ENCODE assay signal across 13 mouse cellular contexts in genomic region chr4:120665144-120665700, GRCm38 (mm10). TPM values are rescaled to one million over a fixed set of nuclear protein-coding genes. Genes with fewer than 3 reads are reported as not detected.
DNase-seq lines count a peak whose midpoint lies in the region; ATAC-seq and TF ChIP-seq lines count a peak whose summit lies in the region.
"Had no signal": no experiment of that assay in that cellular context is flagged by ENCODE, and none has a peak within 500 bp of the region (broad histone marks: within the 10 kb centered on the region; RNA-seq: fewer than 3 reads in every experiment).

No protein-coding gene starts in this region.

- H3K27me3 ChIP-seq in neural tube, embryonic 15.5 days (replicated peaks), result peaks cover 41% of the 10 kb centered on the region
- peaks cover 13% of the 10 kb centered on the region; the same call in 1 of the 2 replicates for H3K27me3 ChIP-seq in midbrain, postnatal 0 days (ENCODE audit: insufficient read depth, low read length)

- H3K4me3 ChIP-seq in neural tube, embryonic 15.5 days (replicated peaks), result no peak overlapping the region
- no peak overlapping the region for H3K4me3 ChIP-seq in midbrain, postnatal 0 days (ENCODE audit: low read depth, low read length)
- H3K4me3 ChIP-seq: hindbrain, embryonic 13.5 days; left cerebral cortex, adult 2 months had no signal

- no peak overlapping the region for H3K27ac ChIP-seq in neural tube, embryonic 15.5 days (replicated peaks)
- no peak overlapping the region for H3K27ac ChIP-seq in midbrain, postnatal 0 days (ENCODE audit: low read depth, low read length)
- H3K27ac ChIP-seq: hindbrain, embryonic 13.5 days had no signal

- peak; percentile 35 for DNase-seq in cerebellum, adult 9-11 months
- no peak for DNase-seq in cerebellum, postnatal 25 days
- peak; percentile 32 for DNase-seq in neural tube, embryonic 10.5 days (ENCODE audit: extremely low spot score, low spot score)
- peak; percentile 35 for DNase-seq in embryo, embryonic 9.5 days (ENCODE audit: extremely low spot score)
- peak; percentile 82 for DNase-seq in yolk sac, embryonic 10.5 days (ENCODE audit: low spot score)
- no peak for DNase-seq in gastrocnemius, adult 18-20 months (ENCODE audit: low spot score)
- no peak for DNase-seq in midbrain, postnatal 0 days (ENCODE audit: low spot score)
- DNase-seq: kidney, adult 18-20 months; right cerebral cortex, postnatal 14 days had no signal

- H3K36me3 ChIP-seq in neural tube, embryonic 15.5 days, result no peaks in the 10 kb centered on the region
- H3K36me3 ChIP-seq in midbrain, postnatal 0 days (ENCODE audit: insufficient read depth, low read length), result no peaks in the 10 kb centered on the region
- H3K36me3 ChIP-seq: hindbrain, embryonic 13.5 days had no signal

- no peak for TF ChIP-seq CTCF in midbrain, postnatal 0 days (IDR thresholded peaks at IDR 0.05)

- H3K9me3 ChIP-seq in neural tube, embryonic 15.5 days (replicated peaks), result no peaks in the 10 kb centered on the region
- no peaks in the 10 kb centered on the region for H3K9me3 ChIP-seq in midbrain, postnatal 0 days (ENCODE audit: low read length)
- H3K9me3 ChIP-seq: hindbrain, embryonic 13.5 days had no signal

- peaks cover 25% of the 10 kb centered on the region for H3K4me1 ChIP-seq in neural tube, embryonic 15.5 days
- H3K4me1 ChIP-seq in midbrain, postnatal 0 days (ENCODE audit: insufficient read depth, low read length), result no peaks in the 10 kb centered on the region; the same call in 1 of the 2 replicates

- no peak for ATAC-seq in neural tube, embryonic 15.5 days (ENCODE audit: low FRiP score)
- no peak for ATAC-seq in midbrain, postnatal 0 days (ENCODE audit: low FRiP score)
- ATAC-seq: forebrain, embryonic 16.5 days had no signal

- H3K4me2 ChIP-seq in neural tube, embryonic 15.5 days, result no peak overlapping the region
- H3K4me2 ChIP-seq in midbrain, postnatal 0 days (ENCODE audit: low read depth, low read length, poor library complexity, severe bottlenecking), result no peak overlapping the region
- H3K4me2 ChIP-seq: hindbrain, embryonic 13.5 days had no signal

- no peak overlapping the region for H3K9ac ChIP-seq in neural tube, embryonic 15.5 days (replicated peaks)
- H3K9ac ChIP-seq in midbrain, postnatal 0 days (replicated peaks; ENCODE audit: low read length, poor library complexity, severe bottlenecking), result no peak overlapping the region
- H3K9ac ChIP-seq: hindbrain, embryonic 13.5 days had no signal

- whole genome bisulfite sequencing in neural tube, embryonic 15.5 days, result 30% methylated on average over 4 of the region's 4 CpGs
- WGBS in midbrain, postnatal 0 days, result 44% methylated on average over 4 of the region's 4 CpGs

RNA-seq across cellular contexts. Expression of gene Cited4, which starts 1.1 kb away (rescaled TPM):
- 1.4 and 2.1 TPM in 2 replicates for polyA plus RNA-seq in neural tube, embryonic 15.5 days (2015; fragmentation: Nextera tagmentation; extraction: Ambion mirVana)
- total RNA-seq in gastrocnemius, adult 18-20 months (2021), result 10 to 100 TPM; 11.9 to 18.0 TPM
- total RNA-seq in midbrain, postnatal 0 days (2014; rRNA removed), result 5.2 and 9.7 TPM in 2 replicates
- 6.6 and 7.5 TPM in 2 replicates for polyA plus RNA-seq in midbrain, postnatal 0 days (2015; fragmentation: Nextera tagmentation; extraction: Ambion mirVana)

Comparison
In these comparisons a context has a peak if more than half of its experiments do, and no peak if none do; other contexts are left out.
1. DNase-seq: peak in cerebellum, adult 9-11 months (single experiment), neural tube, embryonic 10.5 days (single experiment), embryo, embryonic 9.5 days (single experiment) and yolk sac, embryonic 10.5 days (single experiment); none in cerebellum, postnatal 25 days (0 of 2), gastrocnemius, adult 18-20 months (single experiment) and midbrain, postnatal 0 days (single experiment).